Mouse (Mus musculus) ES-Bruce4 (cell line): ENCODE data around the gene Dcun1d1. TPM values are rescaled to one million over a fixed set of nuclear protein-coding genes. Genes with fewer than 3 reads are reported as not detected.

Source experiments
- H3K27ac ChIP-seq: 2 replicates; pipeline ENCODE4 v1.5.1; 2012; ENCODE audit warnings: low read length, inconsistent platforms; ENCODE audit not compliant: insufficient read depth
- H3K27me3 ChIP-seq: 2 replicates; pipeline ENCODE4 v1.6.1; 2012; ENCODE audit warnings: mild to moderate bottlenecking, low read length, inconsistent platforms; ENCODE audit not compliant: control insufficient read depth, poor library complexity, insufficient read depth, severe bottlenecking
- H3K36me3 ChIP-seq: 2 replicates; pipeline ENCODE4 v1.6.1; 2012; ENCODE audit warnings: inconsistent platforms, mild to moderate bottlenecking, low read length, moderate library complexity; ENCODE audit not compliant: control insufficient read depth, poor library complexity, insufficient read depth, severe bottlenecking
- H3K4me1 ChIP-seq: one replicate; pipeline ENCODE4 v1.8.1; 2011; ENCODE audit warnings: low read length; ENCODE audit not compliant: control insufficient read depth, insufficient read depth
- H3K4me3 ChIP-seq: 2 replicates; pipeline ENCODE4 v1.5.1; 2011; ENCODE audit warnings: low read depth, mild to moderate bottlenecking, low read length
- H3K9ac ChIP-seq: 2 replicates; pipeline ENCODE4 v1.6.1; 2012; ENCODE audit warnings: low read depth, mild to moderate bottlenecking, inconsistent platforms; ENCODE audit not compliant: poor library complexity, severe bottlenecking
- H3K9me3 ChIP-seq: replicated peaks from 2 replicates; pipeline ENCODE4 v1.6.1; 2012; ENCODE audit warnings: mild to moderate bottlenecking, low read length, inconsistent platforms; ENCODE audit not compliant: control insufficient read depth, poor library complexity, insufficient read depth, severe bottlenecking
- CTCF ChIP-seq: IDR thresholded peaks from one replicate; pipeline ENCODE4 v1.8.1; 2011; ENCODE audit warnings: low read depth, low read length
- EP300 ChIP-seq: IDR thresholded peaks from 2 replicates; pipeline ENCODE4 v1.6.1; 2011; ENCODE audit warnings: low read depth, low read length; ENCODE audit not compliant: insufficient read depth
- POLR2A ChIP-seq: IDR thresholded peaks from one replicate; pipeline ENCODE4 v1.8.1; 2011; ENCODE audit warnings: low read length; ENCODE audit not compliant: insufficient read depth
- polyA plus RNA-seq: library from polyadenylated mRNA; stranded (reverse); fragments of >200 nt; gene quantifications from 2 replicates; pipeline ENCODE4 v1.2.4, GENCODE M21; 2011; ENCODE audit warnings: low read depth; ENCODE audit not compliant: missing spikeins, insufficient read depth, insufficient read length

Gene Dcun1d1
- polyA plus RNA-seq, 1 experiment: 86.1 TPM

GRCm38 (mm10) chr3:35940047-35940446 lies 2.8 kb upstream of the Dcun1d1 start:
- TF ChIP-seq EP300 (0 out of 2 replicates have a peak, but pooled peaks have one; percentile 25), CTCF (no peak), POLR2A (no peak)
- no peaks in the 10 kb centered on the region for H3K9me3 ChIP-seq

DNA sequence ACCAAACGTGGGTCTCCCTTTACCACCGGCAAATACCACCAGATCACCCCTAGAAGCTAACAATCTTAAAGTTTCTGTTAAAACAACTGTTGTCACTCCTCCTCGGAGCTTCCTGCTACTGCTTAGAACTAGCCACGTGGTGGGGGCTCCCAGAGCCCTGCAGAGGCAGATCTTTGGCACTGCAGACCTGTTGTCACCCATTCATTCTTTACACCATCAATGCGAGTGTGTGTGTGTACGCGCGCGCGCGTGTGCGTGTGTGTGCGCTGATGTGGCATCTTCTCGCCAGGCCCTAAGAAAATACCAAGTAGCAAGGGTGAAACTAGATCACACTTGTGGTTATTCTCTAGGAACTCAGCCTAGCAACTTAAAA lies 3.9 kb downstream of the Dcun1d1 start:
- Histone ChIP-seq H3K4me3 (peak overlapping the region; percentile 93), H3K9ac (peak overlapping the region; percentile 99), H3K4me1 (no peaks in the 10 kb centered on the region), H3K27ac (no peak overlapping the region), H3K36me3 (no peaks in the 10 kb centered on the region), H3K9me3 (no peaks in the 10 kb centered on the region), H3K27me3 (no peaks in the 10 kb centered on the region)
- TF ChIP-seq POLR2A (no peak), EP300 (no peak), CTCF (no peak)

More at GRCm38 (mm10) chr3:35940047-35940446, 2.8 kb upstream of the Dcun1d1 start:
- peaks cover 6% of the 10 kb centered on the region for H3K4me1 ChIP-seq
- H3K36me3 ChIP-seq: no peaks in the 10 kb centered on the region
- no peak overlapping the region for H3K4me3 ChIP-seq
- no peaks in the 10 kb centered on the region for H3K27me3 ChIP-seq
- H3K9ac ChIP-seq: no peak overlapping the region
- H3K27ac ChIP-seq: peak overlapping the region; percentile 39; the same call in 1 of the 2 replicates

DNA sequence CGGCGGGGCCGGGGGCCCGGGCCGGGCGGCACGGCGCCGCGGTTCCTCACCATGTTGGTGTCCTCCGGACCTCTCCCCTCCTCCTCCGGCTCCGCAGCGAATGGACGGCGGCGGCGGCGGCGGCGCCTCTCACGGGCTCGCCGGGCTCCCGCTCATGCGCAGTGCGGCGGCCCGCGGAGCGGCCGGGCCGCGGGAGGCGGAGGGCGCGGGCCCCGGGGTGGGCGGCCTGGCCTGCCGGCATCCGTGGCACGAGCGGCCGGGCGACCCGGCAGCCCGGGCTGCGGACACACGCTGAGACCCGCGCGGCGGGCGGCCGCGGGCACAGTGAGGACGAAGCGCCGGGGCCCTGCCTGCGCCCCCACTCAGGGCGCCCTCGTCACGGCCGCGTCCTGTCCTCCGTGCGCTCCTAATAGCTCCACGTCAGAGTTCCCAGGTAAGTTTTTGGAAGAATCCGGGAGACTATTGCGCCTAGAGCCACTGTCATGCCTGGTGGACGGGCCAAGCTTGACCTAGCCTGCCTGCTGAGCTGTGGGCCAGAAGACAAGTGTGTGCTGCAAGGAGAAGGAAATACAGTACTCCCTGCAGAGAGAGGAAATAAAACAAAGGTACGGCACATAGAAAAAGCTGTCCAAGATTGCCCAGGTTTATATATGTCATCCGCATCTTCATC lies 4.4 kb downstream of the Dcun1d1 start:
- no peaks in the 10 kb centered on the region for H3K9me3 ChIP-seq
- no peaks in the 10 kb centered on the region for H3K4me1 ChIP-seq
- H3K27me3 ChIP-seq: no peaks in the 10 kb centered on the region
- H3K27ac ChIP-seq: no peak overlapping the region
- no peaks in the 10 kb centered on the region for H3K36me3 ChIP-seq
- H3K9ac ChIP-seq: peak overlapping the region; percentile 99
- TF ChIP-seq EP300: no peak
- no peak for TF ChIP-seq CTCF
- no peak for TF ChIP-seq POLR2A
- peak overlapping the region; percentile 93 for H3K4me3 ChIP-seq

DNA sequence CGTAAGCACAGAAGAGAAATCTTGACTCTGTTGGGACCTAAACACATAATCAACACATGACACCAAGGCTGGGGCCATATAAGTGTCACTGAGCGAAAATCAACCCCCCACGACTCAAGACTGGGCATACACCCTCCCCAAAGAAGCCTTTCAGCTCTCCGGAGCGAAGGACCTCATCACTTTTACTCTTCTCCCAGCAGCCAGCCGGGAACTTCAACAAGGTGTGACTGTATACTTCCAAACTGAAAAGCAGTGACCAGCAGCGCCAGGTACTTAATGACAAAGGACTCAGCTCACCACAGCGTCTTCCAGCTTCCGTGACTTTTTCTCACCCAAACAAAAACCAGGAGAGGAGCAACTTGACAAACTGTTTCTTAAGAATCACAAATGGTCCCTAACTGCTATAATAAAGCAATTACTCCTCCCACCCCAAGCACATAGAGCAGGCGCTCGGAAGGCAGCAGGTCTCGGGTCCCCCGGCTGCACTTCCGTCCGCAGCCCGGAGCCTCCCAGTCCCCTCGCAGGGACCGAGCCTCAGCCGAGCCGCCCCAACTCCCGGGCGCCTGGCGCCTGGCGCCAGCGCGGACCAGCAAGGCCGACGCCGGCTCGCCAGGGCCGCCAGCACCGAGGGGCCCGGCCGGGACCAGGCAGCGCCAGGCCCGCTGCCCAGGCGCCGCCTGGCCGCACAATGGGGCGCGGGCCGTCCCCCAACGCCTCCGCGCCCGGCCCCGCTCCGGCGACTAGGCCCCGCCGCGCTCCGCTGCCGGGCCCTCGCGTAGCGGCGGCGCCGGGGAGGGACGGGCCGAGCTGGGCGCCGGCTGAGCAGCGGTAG lies 5.1 kb downstream of the Dcun1d1 start:
- no peaks in the 10 kb centered on the region for H3K4me1 ChIP-seq
- TF ChIP-seq POLR2A (no peak), CTCF (no peak), EP300 (no peak)
- no peaks in the 10 kb centered on the region for H3K36me3 ChIP-seq
- no peaks in the 10 kb centered on the region for H3K9me3 ChIP-seq
- H3K27me3 ChIP-seq: no peaks in the 10 kb centered on the region
- H3K9ac ChIP-seq: peak overlapping the region; percentile 99
- peak overlapping the region; percentile 82 for H3K4me3 ChIP-seq
- H3K27ac ChIP-seq: no peak overlapping the region

GRCm38 (mm10) chr3:35931359-35931758 lies 5.9 kb downstream of the Dcun1d1 start:
- H3K27me3 ChIP-seq: no peaks in the 10 kb centered on the region
- H3K27ac ChIP-seq: no peak overlapping the region
- TF ChIP-seq POLR2A: no peak
- TF ChIP-seq CTCF: no peak
- TF ChIP-seq EP300: no peak
- no peaks in the 10 kb centered on the region for H3K9me3 ChIP-seq
- H3K36me3 ChIP-seq: no peaks in the 10 kb centered on the region
- peak overlapping the region; percentile 99 for H3K9ac ChIP-seq
- peak overlapping the region; percentile 53 for H3K4me3 ChIP-seq
- H3K4me1 ChIP-seq: no peaks in the 10 kb centered on the region

DNA sequence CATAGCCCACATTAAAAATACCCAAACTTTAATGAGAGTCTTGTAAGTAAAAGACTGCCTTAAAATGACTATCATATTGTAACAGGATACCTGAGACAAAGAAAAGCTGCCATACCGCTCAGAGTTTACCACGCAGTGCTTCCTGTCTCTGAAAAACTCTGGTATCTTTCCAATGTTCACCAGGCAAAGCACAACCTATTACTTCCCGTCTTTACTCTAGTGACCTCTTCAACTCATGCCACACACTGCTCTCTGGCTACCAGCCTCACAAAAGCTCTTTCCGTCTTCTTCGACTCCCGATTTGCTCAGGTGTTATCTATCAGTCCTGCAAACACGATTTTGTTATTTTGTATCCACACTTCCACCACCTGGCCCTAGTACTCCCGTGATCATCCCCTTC lies 7.4 kb downstream of the Dcun1d1 start:
- H3K4me3 ChIP-seq: no peak overlapping the region
- H3K27me3 ChIP-seq: no peaks in the 10 kb centered on the region
- H3K4me1 ChIP-seq: no peaks in the 10 kb centered on the region
- no peaks in the 10 kb centered on the region for H3K36me3 ChIP-seq
- H3K27ac ChIP-seq: no peak overlapping the region
- H3K9me3 ChIP-seq: no peaks in the 10 kb centered on the region
- no peak overlapping the region for H3K9ac ChIP-seq
- no peak for TF ChIP-seq POLR2A
- TF ChIP-seq CTCF: no peak
- TF ChIP-seq EP300: no peak
